Mouse (Mus musculus) hindbrain, embryonic 16.5 days (tissue): ENCODE results near the gene Rhoj. TPM values are rescaled to one million over a fixed set of nuclear protein-coding genes. Genes with fewer than 3 reads are reported as not detected.
A peak's percentile ranks its signal among the peaks of the same experiment; 100 is the strongest.

Source experiments
- ATAC-seq: fragments of 200-750 bp; cut with Nextera tagmentation; 2 replicates; pipeline ENCODE4 v1.8.0; 2017; ENCODE audit warnings: moderate TSS enrichment, moderate library complexity
- H3K27ac ChIP-seq: fragments of 300-500 bp; sonication (generic); 2 replicates; pipeline ENCODE4 v1.5.1; 2014; ENCODE audit warnings: low read depth, mild to moderate bottlenecking, control low read depth, low read length, moderate library complexity
- H3K27me3 ChIP-seq: fragments of 300-500 bp; sonication (generic); replicated peaks from 2 replicates; pipeline ENCODE4 v1.6.1; 2014; ENCODE audit warnings: low read length; ENCODE audit not compliant: control insufficient read depth, insufficient read depth
- H3K36me3 ChIP-seq: fragments of 300-500 bp; sonication (generic); 2 replicates; pipeline ENCODE4 v1.6.1; 2014; ENCODE audit warnings: mild to moderate bottlenecking, low read length, moderate library complexity, mixed read lengths; ENCODE audit not compliant: control insufficient read depth, insufficient read depth
- H3K4me1 ChIP-seq: fragments of 300-500 bp; sonication (generic); 2 replicates; pipeline ENCODE4 v1.6.1; 2014; ENCODE audit warnings: low read depth, low read length; ENCODE audit not compliant: control insufficient read depth, insufficient read depth
- H3K4me2 ChIP-seq: fragments of 300-500 bp; sonication (generic); 2 replicates; pipeline ENCODE4 v1.6.1; 2014; ENCODE audit warnings: mild to moderate bottlenecking, low read length, control low read depth, moderate library complexity
- H3K4me3 ChIP-seq: fragments of 300-500 bp; sonication (generic); 2 replicates; pipeline ENCODE4 v1.5.1; 2014; ENCODE audit warnings: mild to moderate bottlenecking, low read length, control low read depth, moderate library complexity
- H3K9ac ChIP-seq: fragments of 300-500 bp; sonication (generic); 2 replicates; pipeline ENCODE4 v1.6.1; 2014; ENCODE audit warnings: low read depth, mild to moderate bottlenecking, control low read depth, low read length, moderate library complexity
- H3K9me3 ChIP-seq: fragments of 300-500 bp; sonication (generic); 2 replicates; pipeline ENCODE4 v1.6.1; 2014; ENCODE audit warnings: mild to moderate bottlenecking, low read length, moderate library complexity; ENCODE audit not compliant: control insufficient read depth
- WGBS: fragments of 180-500 bp; shearing (Covaris S2); extraction: QIAGEN DNeasy Blood & Tissue Kit; methylation state at CpG from one replicate; pipeline ENCODE4 v1.1.7; 2014; 5-methylcytosine and 5-hydroxymethylcytosine counted together
- polyA plus RNA-seq: library from polyadenylated mRNA; unstranded; fragments of >200 nt; fragmentation: Nextera tagmentation; extraction: Ambion mirVana; gene quantifications from 2 replicates; pipeline ENCODE4 v1.2.1, GENCODE M21; 2015

Gene Rhoj
- 20.8 and 24.3 TPM in 2 replicates for polyA plus RNA-seq

DNA sequence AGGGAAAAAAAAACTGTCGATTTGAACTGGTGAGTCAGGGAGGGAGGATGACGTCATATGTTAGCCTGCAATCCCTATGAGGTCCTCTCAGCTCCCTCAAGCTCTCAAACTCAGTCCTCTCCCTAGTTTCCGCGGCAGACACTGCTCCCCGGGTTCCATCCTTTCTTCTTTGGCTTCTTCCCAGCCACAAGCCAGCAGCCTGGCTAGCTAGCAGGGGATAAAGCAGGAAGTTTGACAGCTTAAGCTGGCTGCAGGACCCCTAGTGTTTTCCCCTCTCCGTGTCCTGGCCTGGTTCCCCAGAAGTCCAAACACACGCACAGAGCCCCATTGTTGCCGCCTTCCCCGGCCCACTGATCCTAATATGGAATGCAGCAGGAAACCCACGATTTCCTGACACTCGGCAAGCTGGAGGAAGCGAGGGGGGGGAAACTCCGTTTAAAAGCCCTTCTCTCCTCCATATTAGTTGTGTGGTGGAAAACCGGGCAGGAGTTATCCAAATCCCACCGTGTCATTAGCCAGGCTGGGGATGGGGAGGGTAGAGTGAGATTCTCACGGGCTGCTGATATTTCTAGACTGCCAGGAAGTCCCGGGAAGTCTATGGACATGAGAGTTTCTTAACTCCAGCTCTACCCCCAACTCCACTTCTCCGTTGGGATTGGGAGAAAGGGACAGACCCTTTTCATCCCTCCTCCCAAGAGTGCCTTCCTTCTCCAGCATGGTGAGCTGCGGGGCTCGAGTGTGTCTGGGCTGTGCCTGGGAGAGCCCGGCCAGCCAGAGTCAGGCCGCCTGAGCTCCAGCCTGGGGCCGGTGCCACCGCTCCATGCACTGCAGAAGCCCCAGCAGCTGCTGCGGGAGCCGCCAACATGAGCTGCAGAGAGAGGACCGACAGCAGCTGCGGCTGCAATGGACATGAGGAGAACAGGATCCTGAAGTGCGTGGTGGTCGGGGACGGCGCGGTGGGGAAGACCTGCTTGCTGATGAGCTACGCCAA, at the start of gene Rhoj:
Gene Rhoj (plus strand): TSS at position 362 of the 991 bp plus-strand sequence.
- Histone ChIP-seq H3K27ac (peak within 1 kb of the TSS; percentile 82), H3K4me1 (peaks cover 8% of the 10 kb centered on the region), H3K4me3 (peak within 1 kb of the TSS; percentile 49), H3K9me3 (no peaks in the 10 kb centered on the region), H3K4me2 (peak within 1 kb of the TSS; percentile 90), H3K36me3 (no peaks in the 10 kb centered on the region), H3K9ac (peak within 1 kb of the TSS; percentile 56), H3K27me3 (no peaks in the 10 kb centered on the region)
- ATAC-seq: peak; percentile 89
- WGBS: under 1% methylated on average over 33 of the region's 34 CpGs

DNA sequence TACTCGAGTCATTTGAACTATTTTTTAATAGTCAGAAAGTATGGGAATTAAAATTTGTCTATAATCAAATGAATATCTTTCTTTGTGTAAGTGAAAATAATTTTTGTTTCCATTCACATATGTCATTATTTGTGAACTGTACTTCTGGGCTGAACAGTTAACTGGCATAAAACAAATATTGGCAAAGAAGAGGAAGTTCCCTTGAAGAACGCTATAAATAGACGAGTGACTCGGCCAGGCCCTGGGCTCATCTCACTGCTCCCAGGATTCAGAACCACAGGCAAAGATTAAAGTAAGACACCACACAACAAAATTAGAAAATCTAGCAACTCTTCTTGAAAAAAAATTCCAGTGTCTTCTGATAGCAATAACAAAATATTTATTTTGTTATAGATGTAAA, 36.4 kb upstream of the Rhoj start:
- H3K4me2 ChIP-seq: no peak overlapping the region
- H3K4me1 ChIP-seq: no peaks in the 10 kb centered on the region
- H3K27ac ChIP-seq: no peak overlapping the region
- no peaks in the 10 kb centered on the region for H3K36me3 ChIP-seq
- ATAC-seq: no peak
- H3K9me3 ChIP-seq: no peaks in the 10 kb centered on the region
- no peak overlapping the region for H3K9ac ChIP-seq
- H3K27me3 ChIP-seq: no peaks in the 10 kb centered on the region
- WGBS: 72% methylated on average over 4 of the region's 4 CpGs
- no peak overlapping the region for H3K4me3 ChIP-seq

DNA sequence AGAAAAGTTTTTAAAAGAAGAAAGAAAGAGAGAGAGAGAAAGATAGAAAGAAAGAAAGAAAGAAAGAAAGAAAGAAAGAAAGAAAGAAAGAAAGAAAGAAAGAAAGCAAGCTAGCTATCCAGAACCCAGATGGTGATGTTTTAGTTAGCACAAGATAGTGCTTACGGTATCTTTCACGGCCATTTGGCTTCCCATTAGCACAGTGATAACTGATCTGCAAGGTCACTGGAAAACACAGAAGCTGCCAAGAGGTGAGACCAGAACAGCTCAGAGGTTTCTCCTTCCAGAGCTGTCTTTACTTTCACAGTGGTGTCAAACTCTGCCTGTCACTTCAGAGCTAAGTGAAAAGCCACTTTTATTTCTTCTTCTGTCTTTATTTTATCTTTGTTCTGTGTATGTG, 32.4 kb upstream of the Rhoj start:
- H3K9me3 ChIP-seq: no peaks in the 10 kb centered on the region
- no peak for ATAC-seq
- no peak overlapping the region for H3K4me3 ChIP-seq
- H3K4me1 ChIP-seq: no peaks in the 10 kb centered on the region
- no peaks in the 10 kb centered on the region for H3K27me3 ChIP-seq
- no peak overlapping the region for H3K9ac ChIP-seq
- no peaks in the 10 kb centered on the region for H3K36me3 ChIP-seq
- WGBS: 94% methylated on average over 2 of the region's 2 CpGs
- H3K4me2 ChIP-seq: no peak overlapping the region
- H3K27ac ChIP-seq: no peak overlapping the region

DNA sequence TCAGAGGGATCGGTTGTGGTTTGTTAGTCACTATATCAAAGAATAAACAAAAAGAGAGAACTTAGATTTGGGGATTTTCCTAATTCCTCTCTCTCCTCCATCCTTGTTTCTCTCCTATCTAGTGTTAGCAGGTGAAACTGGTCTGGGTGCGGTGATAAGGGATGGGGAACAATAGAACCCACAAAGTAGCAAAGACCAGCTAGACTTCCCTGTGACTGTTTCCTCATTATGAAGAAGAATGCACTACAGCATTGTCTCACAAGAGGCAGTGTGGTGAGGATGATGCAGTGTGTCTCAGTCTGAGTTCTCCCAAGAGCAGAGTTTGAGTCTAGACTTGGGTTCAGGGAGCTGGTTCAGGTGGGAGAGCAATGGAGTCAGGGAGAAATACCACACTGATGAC, 30.7 kb upstream of the Rhoj start:
- 98% methylated on average over 2 of the region's 2 CpGs for WGBS
- H3K9me3 ChIP-seq: no peaks in the 10 kb centered on the region

DNA sequence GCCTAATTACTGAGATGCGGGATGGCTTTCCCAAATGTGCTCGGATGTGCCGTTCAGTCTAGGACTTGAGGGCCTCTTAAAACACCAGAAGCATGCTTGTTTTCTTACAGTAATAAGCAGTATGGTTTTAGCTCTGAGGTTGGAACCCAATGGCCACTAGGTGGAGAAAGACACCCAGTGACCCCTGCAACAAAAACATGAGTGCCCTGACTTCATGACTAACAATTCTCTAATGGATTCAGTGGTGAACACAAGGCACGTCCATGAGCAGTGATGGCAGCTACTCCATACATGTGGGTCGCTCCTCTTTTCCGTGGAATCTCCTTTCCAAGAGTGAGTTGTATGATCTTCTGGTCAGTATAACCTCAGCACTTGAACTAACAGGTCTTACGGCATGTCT, 27.6 kb upstream of the Rhoj start:
- no peaks in the 10 kb centered on the region for H3K4me1 ChIP-seq
- H3K27me3 ChIP-seq: no peaks in the 10 kb centered on the region
- H3K9ac ChIP-seq: no peak overlapping the region
- H3K9me3 ChIP-seq: no peaks in the 10 kb centered on the region
- 78% methylated on average over 7 of the region's 7 CpGs for WGBS
- H3K27ac ChIP-seq: no peak overlapping the region
- H3K4me3 ChIP-seq: no peak overlapping the region
- H3K36me3 ChIP-seq: no peaks in the 10 kb centered on the region
- H3K4me2 ChIP-seq: no peak overlapping the region
- ATAC-seq: no peak

More for the DNA sequence above, 30.7 kb upstream of the Rhoj start:
- Histone ChIP-seq H3K9ac (no peak overlapping the region), H3K36me3 (no peaks in the 10 kb centered on the region), H3K4me1 (no peaks in the 10 kb centered on the region), H3K4me2 (no peak overlapping the region), H3K27me3 (no peaks in the 10 kb centered on the region), H3K4me3 (no peak overlapping the region), H3K27ac (no peak overlapping the region)
- no peak for ATAC-seq

DNA sequence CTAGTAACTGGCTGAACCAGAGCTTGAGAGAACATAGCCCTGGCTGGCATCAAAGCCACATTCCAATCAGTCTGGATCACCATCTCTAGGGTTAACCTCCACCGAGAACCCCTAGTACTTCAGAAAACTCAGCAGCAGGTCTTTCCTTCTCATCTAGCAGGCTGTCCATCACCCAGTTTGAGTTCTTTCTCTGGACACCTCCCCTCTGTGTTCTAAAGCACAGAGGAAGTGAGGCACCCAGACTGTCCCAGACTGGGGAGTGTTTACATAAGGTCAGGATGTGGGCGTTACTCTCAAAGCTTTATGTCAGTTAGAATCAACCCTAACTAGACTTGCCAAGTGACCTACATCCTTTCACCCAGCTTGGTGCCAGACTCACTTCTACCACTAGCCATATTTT, 24.9 kb upstream of the Rhoj start:
- no peaks in the 10 kb centered on the region for H3K36me3 ChIP-seq
- no peak overlapping the region for H3K9ac ChIP-seq
- H3K4me2 ChIP-seq: no peak overlapping the region
- H3K27me3 ChIP-seq: no peaks in the 10 kb centered on the region
- 63% methylated on average over 2 of the region's 2 CpGs for WGBS
- H3K4me1 ChIP-seq: no peaks in the 10 kb centered on the region
- no peak overlapping the region for H3K27ac ChIP-seq
- H3K9me3 ChIP-seq: no peaks in the 10 kb centered on the region
- no peak overlapping the region for H3K4me3 ChIP-seq
- no peak for ATAC-seq

DNA sequence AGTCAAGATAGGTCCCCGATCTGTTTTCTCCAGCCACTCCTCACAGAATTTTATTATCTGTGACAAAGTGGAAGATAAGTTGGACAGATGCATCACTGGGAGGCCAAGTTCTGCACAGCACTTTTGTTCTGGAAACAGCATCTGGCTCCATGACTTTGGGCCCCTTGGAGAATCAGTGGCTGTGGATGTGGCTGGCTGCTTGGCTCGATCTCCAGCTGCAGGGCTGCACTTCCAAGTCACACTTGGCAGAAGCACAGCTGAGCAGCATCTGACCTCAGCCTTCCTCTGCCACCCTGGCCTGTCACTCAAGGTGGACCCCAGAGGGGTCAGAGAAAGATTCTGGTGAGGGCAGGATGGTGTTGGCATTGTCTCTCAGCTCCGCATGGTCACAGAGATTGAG, 22.0 kb upstream of the Rhoj start:
- Histone ChIP-seq H3K27me3 (no peaks in the 10 kb centered on the region), H3K4me2 (no peak overlapping the region), H3K36me3 (no peaks in the 10 kb centered on the region), H3K9me3 (no peaks in the 10 kb centered on the region), H3K27ac (no peak overlapping the region), H3K4me1 (no peaks in the 10 kb centered on the region), H3K9ac (no peak overlapping the region), H3K4me3 (no peak overlapping the region)
- ATAC-seq: no peak
- 79% methylated on average over 3 of the region's 3 CpGs for WGBS

DNA sequence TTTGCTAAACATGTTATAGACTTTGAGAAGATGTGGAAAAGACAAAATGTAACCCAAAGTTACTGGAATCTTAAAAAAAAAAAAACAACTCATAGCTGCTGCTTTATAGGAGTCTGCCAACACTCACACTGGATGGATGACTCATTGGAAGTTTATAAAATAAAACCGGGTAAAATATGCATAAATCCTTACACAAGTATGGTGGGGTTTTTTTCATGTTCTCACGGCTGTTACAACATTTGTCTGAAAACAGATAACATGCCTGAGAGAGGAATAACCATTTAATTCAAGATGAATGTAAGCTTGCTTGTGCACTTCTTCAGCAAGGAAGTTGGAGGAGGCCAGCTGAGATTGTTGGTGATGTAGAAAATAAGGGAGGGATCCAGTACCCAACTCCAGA, 17.6 kb upstream of the Rhoj start:
- no peaks in the 10 kb centered on the region for H3K9me3 ChIP-seq
- WGBS: 85% methylated on average over 2 of the region's 2 CpGs
- no peak overlapping the region for H3K9ac ChIP-seq
- H3K36me3 ChIP-seq: no peaks in the 10 kb centered on the region
- H3K4me3 ChIP-seq: no peak overlapping the region
- no peak overlapping the region for H3K27ac ChIP-seq
- no peaks in the 10 kb centered on the region for H3K27me3 ChIP-seq
- H3K4me1 ChIP-seq: no peaks in the 10 kb centered on the region
- ATAC-seq: no peak
- H3K4me2 ChIP-seq: no peak overlapping the region

DNA sequence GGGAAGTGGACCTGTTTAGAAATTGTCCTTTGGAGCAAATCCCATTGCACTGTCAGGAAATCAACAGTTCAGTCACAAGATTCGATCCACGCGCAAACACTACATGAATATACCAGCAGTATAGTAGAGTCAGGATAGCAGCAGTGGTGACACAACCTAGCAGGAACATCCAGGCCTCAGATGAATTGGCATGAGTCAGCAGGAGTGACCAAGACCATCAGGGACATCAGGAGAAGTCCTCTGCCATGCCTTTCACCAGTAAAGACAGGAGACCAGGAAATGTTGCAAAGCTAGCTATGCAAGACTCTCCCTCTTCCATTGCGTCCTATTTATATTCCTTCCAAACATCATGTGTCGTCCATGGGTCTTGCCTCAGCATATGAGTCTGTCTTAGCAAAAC, 16.6 kb upstream of the Rhoj start:
- Histone ChIP-seq H3K9ac (no peak overlapping the region), H3K9me3 (no peaks in the 10 kb centered on the region), H3K27ac (no peak overlapping the region), H3K4me3 (no peak overlapping the region), H3K27me3 (no peaks in the 10 kb centered on the region), H3K4me1 (no peaks in the 10 kb centered on the region), H3K36me3 (no peaks in the 10 kb centered on the region), H3K4me2 (no peak overlapping the region)
- no peak for ATAC-seq
- 94% methylated on average over 5 of the region's 5 CpGs for WGBS
